Mouse (Mus musculus) adrenal gland, postnatal 10 days (tissue): ENCODE measurements around the gene BC049715. TPM values are rescaled to one million over a fixed set of nuclear protein-coding genes. Genes with fewer than 3 reads are reported as not detected.

Source experiments
- DNase-seq: peaks from one replicate; pipeline ENCODE4 v3.0.0; 2021; ENCODE audit warnings: mixed read lengths
- total RNA-seq, 2 experiments: library from RNA; stranded (reverse); gene quantifications; 2 replicates each; pipeline ENCODE4 v1.2.3; 2021

BC049715 gene
- total RNA-seq, 2 experiments from 2014 or later, result 0.73 to 0.75 TPM

- peak; percentile 61 for DNase-seq
These were observed 18.8 kb upstream of the BC049715 start for GRCm38 (mm10) chr6:136808631-136809046.

- DNase-seq, result peak; percentile 66
These were observed 18.3 kb upstream of the BC049715 start for GRCm38 (mm10) chr6:136809077-136809476.

- DNase-seq, result no peak
These were observed 17.8 kb upstream of the BC049715 start for GRCm38 (mm10) chr6:136809673-136810072.

- no peak for DNase-seq
These were observed 16.2 kb upstream of the BC049715 start for GRCm38 (mm10) chr6:136811196-136811595.

- peak; percentile 40 for DNase-seq
These were observed 14.3 kb upstream of the BC049715 start for GRCm38 (mm10) chr6:136813117-136813516.

GRCm38 (mm10) chr6:136815381-136815780, 12.0 kb upstream of the BC049715 start:
- DNase-seq, result no peak

GRCm38 (mm10) chr6:136816826-136817225, 10.6 kb upstream of the BC049715 start:
- no peak for DNase-seq

- no peak for DNase-seq
These were observed 9.9 kb upstream of the BC049715 start for GRCm38 (mm10) chr6:136817549-136817948.

- DNase-seq, result no peak
These were observed 7.0 kb upstream of the BC049715 start for GRCm38 (mm10) chr6:136820381-136820780.

- no peak for DNase-seq
These were observed 6.3 kb upstream of the BC049715 start for GRCm38 (mm10) chr6:136821086-136821485.

GRCm38 (mm10) chr6:136824987-136825386, 2.4 kb upstream of the BC049715 start:
- no peak for DNase-seq

GRCm38 (mm10) chr6:136827116-136827515, 310 bp upstream of the BC049715 start:
- no peak for DNase-seq

- DNase-seq, result peak; percentile 96
These were observed 595 bp downstream of the BC049715 start, which contains the start of gene Wbp11 for GRCm38 (mm10) chr6:136827881-136828561. Gene Wbp11, minus strand, starts transcription at chr6:136828233.

- no peak for DNase-seq
These were observed 1.3 kb downstream of the BC049715 start for GRCm38 (mm10) chr6:136828681-136829080.

- no peak for DNase-seq
These were observed 4.3 kb downstream of the BC049715 start for GRCm38 (mm10) chr6:136831712-136832111.

- DNase-seq, result no peak
These were observed 7.9 kb downstream of the BC049715 start, which contains the start of gene Smco3 for GRCm38 (mm10) chr6:136835352-136835751. Gene Smco3, minus strand, starts transcription at chr6:136835452.

GRCm38 (mm10) chr6:136837323-136837722, 9.9 kb downstream of the BC049715 start:
- DNase-seq, result no peak

GRCm38 (mm10) chr6:136844903-136845302, 17.5 kb downstream of the BC049715 start:
- no peak for DNase-seq

- no peak for DNase-seq
These were observed 18.5 kb downstream of the BC049715 start for GRCm38 (mm10) chr6:136845706-136846480.

GRCm38 (mm10) chr6:136847267-136847666, 19.8 kb downstream of the BC049715 start:
- no peak for DNase-seq

- peak; percentile 79 for DNase-seq
These were observed 20.4 kb downstream of the BC049715 start for GRCm38 (mm10) chr6:136847790-136848189.

GRCm38 (mm10) chr6:136848399-136848798, 21.0 kb downstream of the BC049715 start:
- DNase-seq, result no peak

GRCm38 (mm10) chr6:136848971-136849370, 21.5 kb downstream of the BC049715 start:
- DNase-seq, result no peak
